Mouse (Mus musculus): Measurements from ENCODE around the gene Adamtsl5.

Gene Adamtsl5

GRCm38 (mm10) chr10:80348244-80348781, at the start of gene Adamtsl5:
Adamtsl5 (minus strand) TSS chr10:80348412.
- DNase-seq (ENCODE audit: low read depth in 1 of 2, low spot score in 2 of 2): peak in 1 of 2 experiments; percentile 66

- no peak for DNase-seq (ENCODE audit: low read depth in 1 of 2, low spot score in 2 of 2)
These were observed 49.4 kb upstream of the Adamtsl5 start for GRCm38 (mm10) chr10:80397524-80398173.

- no peak for DNase-seq (ENCODE audit: low read depth in 1 of 2, low spot score in 2 of 2)
These were observed 48.8 kb upstream of the Adamtsl5 start for GRCm38 (mm10) chr10:80396822-80397523.

GRCm38 (mm10) chr10:80395025-80395627, 46.9 kb upstream of the Adamtsl5 start:
- no peak for DNase-seq (ENCODE audit: low read depth in 1 of 2, low spot score in 2 of 2)

- no peak for DNase-seq (ENCODE audit: low read depth in 1 of 2, low spot score in 2 of 2)
These were observed 44.5 kb upstream of the Adamtsl5 start for GRCm38 (mm10) chr10:80392687-80393086.

GRCm38 (mm10) chr10:80390697-80391096, 42.5 kb upstream of the Adamtsl5 start:
- DNase-seq (ENCODE audit: low read depth in 1 of 2, low spot score in 2 of 2): no peak

GRCm38 (mm10) chr10:80389185-80389708, 41.0 kb upstream of the Adamtsl5 start:
- no peak for DNase-seq (ENCODE audit: low read depth in 1 of 2, low spot score in 2 of 2)

- DNase-seq (ENCODE audit: low read depth in 1 of 2, low spot score in 2 of 2): no peak
These were observed 40.5 kb upstream of the Adamtsl5 start for GRCm38 (mm10) chr10:80388731-80389130.

GRCm38 (mm10) chr10:80387522-80387959, 39.3 kb upstream of the Adamtsl5 start, which contains the start of gene Mex3d:
Mex3d (minus strand) TSS chr10:80387659.
- DNase-seq (ENCODE audit: low read depth in 1 of 2, low spot score in 2 of 2): peak in 1 of 2 experiments; percentile 42

GRCm38 (mm10) chr10:80386735-80387471, 38.7 kb upstream of the Adamtsl5 start:
- DNase-seq (ENCODE audit: low read depth in 1 of 2, low spot score in 2 of 2): no peak

GRCm38 (mm10) chr10:80385811-80386734, 37.9 kb upstream of the Adamtsl5 start:
- no peak for DNase-seq (ENCODE audit: low read depth in 1 of 2, low spot score in 2 of 2)

GRCm38 (mm10) chr10:80385310-80385709, 37.1 kb upstream of the Adamtsl5 start:
- DNase-seq (ENCODE audit: low read depth in 1 of 2, low spot score in 2 of 2): no peak

- no peak for DNase-seq (ENCODE audit: low read depth in 1 of 2, low spot score in 2 of 2)
These were observed 36.5 kb upstream of the Adamtsl5 start for GRCm38 (mm10) chr10:80384709-80385108.

- no peak for DNase-seq (ENCODE audit: low read depth in 1 of 2, low spot score in 2 of 2)
These were observed 36.0 kb upstream of the Adamtsl5 start for GRCm38 (mm10) chr10:80384115-80384639.

GRCm38 (mm10) chr10:80383431-80383830, 35.2 kb upstream of the Adamtsl5 start:
- DNase-seq (ENCODE audit: low read depth in 1 of 2, low spot score in 2 of 2): no peak

- DNase-seq (ENCODE audit: low read depth in 1 of 2, low spot score in 2 of 2): no peak
These were observed 34.6 kb upstream of the Adamtsl5 start for GRCm38 (mm10) chr10:80382641-80383365.

- DNase-seq (ENCODE audit: low read depth in 1 of 2, low spot score in 2 of 2): no peak
These were observed 29.5 kb upstream of the Adamtsl5 start for GRCm38 (mm10) chr10:80377716-80378115.

GRCm38 (mm10) chr10:80376160-80376559, 27.9 kb upstream of the Adamtsl5 start:
- peak; percentile 78 to 80 for DNase-seq (ENCODE audit: low read depth in 1 of 2, low spot score in 2 of 2)

- DNase-seq (ENCODE audit: low read depth in 1 of 2, low spot score in 2 of 2): peak; percentile 45 to 60
These were observed 25.9 kb upstream of the Adamtsl5 start for GRCm38 (mm10) chr10:80374063-80374462.
